Mouse (Mus musculus): Measurements from ENCODE around the gene CN725425.

CN725425 gene

DNA sequence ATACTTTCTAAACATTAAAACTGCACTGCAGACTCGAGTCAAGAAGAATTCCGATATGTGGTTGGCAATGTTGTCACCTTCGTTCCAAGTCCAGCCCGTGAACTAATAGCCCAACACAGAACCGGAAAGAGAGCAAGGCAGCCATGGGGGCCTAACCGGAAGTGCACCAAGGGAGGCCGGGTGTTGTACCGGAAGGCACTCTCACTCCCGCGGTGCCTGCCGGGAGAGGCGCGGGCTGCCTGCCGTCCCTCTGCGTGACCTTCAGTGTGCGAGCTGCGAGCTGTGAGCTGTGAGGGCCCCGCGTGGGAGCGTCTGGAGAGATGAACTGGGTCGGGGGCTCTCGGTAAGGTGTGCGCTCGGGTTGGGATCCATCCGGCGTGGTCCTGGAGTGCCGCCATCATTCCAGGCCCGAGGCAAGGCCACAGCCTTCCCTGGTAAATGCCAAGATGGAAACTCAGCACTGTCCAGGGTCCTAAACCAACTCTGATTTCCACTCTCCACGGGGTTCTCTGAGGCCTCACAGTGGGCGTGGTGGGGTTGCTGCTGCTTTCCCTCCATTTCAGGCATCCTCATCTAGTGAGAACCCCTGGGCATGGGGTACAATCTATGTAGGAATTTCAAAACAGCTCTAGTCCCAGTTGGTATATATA lies at the start of gene CN725425:
TSS of gene CN725425 (plus strand) at position 239 of the 650 bp plus-strand sequence.
- DNase-seq (ENCODE audit: low spot score): no peak

DNA sequence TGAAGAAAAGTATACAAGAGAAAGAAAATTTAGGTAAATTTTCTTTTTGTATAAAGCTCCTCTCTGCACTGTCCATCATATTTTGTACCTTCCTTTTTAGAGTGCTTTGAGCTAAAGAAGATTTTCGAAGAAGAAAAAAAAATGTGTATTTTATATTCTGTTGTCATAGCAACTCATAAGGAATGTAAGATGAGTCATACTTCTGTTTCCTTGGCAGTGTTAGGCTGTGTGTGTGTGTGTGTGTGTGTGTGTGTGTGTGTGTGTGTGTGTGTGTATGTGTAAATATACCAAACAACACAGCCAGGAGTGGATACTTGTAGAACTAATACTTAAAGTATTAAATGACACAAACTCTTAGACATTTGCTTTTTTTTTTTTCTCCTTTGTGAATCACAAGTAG lies 46.7 kb upstream of the CN725425 start:
- no peak for DNase-seq (ENCODE audit: low spot score)

DNA sequence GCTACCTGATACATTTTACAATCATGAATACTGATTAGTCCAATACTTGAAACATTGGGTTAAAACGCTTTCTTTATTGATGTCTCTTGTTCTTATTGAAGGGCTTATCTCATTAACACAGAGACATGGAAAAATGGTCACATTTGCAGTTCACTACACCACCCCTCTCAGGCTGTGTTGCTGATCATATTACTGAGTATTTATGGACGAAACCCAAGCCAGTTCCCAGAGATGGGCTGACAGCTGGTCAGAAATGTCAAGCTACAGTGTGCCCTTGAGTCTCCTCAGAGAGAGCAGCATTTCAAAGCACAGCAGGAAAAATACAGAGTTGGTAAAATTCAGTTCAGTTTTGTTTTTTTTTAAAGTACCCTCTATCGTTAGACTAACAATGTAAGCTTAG lies 46.0 kb upstream of the CN725425 start:
- DNase-seq (ENCODE audit: low spot score): no peak

DNA sequence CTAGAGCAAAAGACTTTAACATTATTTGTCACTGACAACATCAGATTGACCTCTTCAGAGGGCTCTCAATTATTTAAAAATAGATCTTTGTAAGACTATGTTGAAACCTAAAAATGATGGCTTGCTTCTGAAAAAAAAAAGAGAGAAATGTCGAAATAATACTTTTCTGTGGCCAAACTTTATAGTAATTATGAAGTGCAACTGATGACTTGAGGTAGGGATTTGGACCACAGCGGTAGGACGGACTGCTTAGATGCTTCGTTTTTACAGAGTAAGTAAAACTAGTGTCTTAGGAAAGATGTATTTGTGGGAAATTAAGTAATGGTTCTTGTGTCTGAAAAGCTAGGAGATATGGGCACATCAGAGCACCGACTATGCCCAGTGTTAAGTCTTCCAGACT lies 38.1 kb upstream of the CN725425 start:
- no peak for DNase-seq (ENCODE audit: low spot score)

DNA sequence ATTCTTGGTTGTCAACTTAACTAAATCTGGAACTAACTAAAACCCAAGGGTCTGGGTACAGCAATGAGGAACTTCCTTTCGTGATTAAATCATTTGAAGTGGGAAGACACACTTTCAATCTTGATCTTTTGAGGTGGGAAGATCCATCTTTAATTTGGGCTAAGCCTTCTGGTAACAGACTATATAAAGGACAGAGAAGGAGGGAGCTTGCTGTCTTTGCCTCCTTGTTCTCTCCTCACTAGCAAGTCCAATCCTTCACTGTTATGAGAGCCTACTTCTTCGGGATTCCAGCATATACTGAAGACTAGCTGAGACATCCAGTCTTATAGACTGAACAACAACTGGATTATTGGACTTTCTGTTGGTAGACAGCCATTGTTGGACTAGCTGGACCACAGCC lies 35.8 kb upstream of the CN725425 start:
- no peak for DNase-seq (ENCODE audit: low spot score)

DNA sequence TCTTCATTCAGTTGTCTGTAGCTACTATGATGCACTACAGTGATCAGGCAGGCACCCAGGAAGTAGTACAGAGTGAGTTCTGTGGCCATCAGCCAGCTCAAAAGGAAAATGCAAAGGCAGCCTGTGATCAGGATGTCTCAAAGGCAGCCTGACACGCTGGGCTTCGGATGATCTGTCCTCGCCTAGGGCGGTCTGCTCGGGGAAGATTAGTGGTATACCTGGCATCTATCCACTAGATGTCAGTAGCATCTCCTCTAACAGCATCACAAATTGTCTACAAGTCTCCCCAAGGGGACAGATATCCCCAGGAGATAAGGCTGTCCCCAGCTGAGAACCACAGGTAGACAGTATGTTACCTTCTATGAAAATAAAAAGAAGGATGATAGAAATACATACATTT lies 34.3 kb upstream of the CN725425 start:
- DNase-seq (ENCODE audit: low spot score): no peak

DNA sequence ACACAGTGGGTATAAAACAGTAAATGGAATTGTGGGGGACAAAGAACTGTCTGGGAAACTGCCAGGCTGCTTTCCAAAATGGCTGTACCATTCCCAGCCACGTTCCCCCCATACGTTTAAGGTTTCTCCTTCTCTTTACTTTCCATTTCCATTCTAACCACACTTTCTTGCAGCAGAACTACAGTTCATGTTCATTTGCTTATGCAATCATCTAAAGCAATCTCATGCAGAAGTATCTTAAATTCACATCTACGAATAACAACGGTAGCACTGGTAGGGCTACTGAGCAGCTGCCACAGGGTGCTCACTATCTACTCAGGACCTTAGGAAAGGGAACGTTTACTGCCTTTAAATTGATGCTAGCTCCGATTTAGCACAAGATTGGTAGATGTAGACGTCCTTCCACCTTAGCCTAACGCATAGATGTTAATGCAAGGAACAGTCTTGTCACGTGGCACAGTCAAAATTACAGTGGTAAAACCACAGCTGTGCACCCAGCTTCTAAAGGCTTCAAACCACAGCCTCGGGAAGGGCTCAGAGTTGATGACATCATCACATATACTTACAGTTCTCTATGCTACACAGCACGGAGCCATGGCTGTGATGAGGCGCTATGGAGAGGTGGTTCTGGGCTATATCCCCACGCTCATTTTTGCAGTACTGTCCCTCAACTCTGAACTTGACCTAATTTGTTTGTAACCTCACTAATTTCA lies 31.3 kb upstream of the CN725425 start:
- no peak for DNase-seq (ENCODE audit: low spot score)

DNA sequence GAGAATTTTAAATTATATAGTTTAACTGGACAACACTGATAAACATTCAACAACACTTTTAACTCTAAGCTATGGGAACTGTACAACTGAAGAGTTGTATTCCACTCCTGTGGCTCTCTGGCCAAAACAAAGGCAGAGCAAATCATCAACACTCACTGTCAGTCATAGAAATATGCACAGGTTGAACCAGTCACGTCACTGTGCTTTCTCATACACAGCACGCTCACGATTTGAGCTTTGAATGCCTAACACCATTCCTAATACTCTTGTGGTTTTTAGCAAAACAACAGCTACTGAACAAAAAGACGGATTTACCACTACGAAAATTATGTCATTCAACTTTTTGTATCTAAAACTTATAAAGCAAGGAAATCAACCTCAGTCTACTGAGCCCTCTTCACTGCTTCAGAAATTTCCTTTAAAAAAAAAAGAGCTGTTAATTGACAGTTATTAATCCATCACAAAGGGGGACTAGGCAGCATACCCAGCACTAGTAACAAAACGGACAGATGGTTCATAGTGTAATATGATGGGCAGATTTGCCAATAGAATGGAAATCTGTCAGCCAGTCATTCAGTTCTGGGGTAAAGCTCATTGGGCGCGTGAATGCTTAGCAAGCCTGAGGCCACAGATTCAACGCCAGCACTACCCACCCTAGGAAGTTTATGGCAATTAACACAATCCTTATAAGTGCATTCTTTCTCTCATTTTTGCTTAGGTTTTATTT lies 28.5 kb upstream of the CN725425 start:
- DNase-seq (ENCODE audit: low spot score): no peak

DNA sequence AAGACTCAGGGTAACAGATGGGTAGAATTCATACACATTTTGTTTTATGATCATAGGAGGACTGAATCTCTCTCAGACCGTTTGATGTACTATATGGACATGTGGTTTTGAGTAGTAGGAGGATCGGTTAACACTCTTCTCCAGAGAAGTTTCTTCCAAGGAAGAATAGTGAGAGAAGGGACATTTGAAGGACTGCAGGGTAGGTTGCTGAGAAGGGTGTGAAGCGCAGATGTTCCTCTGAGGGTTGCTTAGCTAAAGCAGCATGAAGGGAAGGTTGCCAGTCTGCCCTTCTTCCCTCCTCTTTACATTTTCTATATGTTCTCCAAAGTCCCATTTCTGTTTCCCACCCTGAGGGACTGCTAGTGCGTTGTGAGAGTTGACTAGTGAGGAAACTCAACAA lies 28.0 kb upstream of the CN725425 start:
- DNase-seq (ENCODE audit: low spot score): no peak

DNA sequence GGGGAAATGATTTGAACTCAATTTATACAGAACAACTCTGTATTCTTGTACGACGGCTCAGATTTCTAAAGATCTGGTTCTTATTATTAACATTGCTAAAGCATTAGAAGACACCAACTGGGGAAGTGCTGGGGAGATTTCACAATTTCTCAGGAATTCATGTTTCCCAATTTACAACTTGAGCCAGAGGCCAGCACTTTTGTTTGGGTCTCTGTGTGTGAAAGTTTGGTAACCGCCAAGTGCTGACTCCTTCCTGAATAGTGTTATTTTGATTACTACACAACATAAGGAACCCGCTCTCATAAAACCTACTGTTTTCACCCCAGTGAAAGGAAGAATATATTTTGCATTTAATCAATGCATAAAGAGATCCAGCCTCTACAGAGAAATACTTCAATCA lies 27.1 kb upstream of the CN725425 start:
- DNase-seq (ENCODE audit: low spot score): no peak

DNA sequence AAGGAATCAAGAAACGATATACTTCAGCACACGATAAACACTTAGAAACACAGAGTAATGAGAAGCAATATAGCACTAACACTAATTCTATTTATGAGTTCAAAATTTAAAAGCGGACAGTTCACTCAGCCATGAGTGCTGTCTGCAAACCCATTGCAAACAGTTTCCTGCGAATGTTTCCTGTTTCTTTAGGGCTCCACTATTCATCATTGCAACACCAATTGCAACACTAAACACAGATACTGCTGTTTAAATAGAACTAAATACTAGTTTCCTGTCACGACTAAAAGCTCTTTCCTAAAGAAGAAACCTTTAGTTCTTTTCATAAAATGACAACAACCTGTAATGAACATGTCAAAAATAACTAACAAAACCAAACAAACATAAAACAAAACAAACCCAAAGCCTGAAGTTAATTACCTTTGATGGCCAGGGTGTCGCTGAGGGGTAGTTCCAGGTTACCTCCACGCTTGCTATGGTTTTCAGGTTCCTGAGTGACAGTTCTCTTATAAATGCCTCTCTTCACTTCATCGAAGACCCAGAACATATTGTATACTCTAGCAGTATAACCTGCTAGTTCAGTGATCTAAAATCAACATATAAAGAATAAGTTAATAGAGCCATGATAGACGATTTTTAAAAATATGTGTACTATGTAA lies 20.5 kb upstream of the CN725425 start:
- no peak for DNase-seq (ENCODE audit: low spot score)

DNA sequence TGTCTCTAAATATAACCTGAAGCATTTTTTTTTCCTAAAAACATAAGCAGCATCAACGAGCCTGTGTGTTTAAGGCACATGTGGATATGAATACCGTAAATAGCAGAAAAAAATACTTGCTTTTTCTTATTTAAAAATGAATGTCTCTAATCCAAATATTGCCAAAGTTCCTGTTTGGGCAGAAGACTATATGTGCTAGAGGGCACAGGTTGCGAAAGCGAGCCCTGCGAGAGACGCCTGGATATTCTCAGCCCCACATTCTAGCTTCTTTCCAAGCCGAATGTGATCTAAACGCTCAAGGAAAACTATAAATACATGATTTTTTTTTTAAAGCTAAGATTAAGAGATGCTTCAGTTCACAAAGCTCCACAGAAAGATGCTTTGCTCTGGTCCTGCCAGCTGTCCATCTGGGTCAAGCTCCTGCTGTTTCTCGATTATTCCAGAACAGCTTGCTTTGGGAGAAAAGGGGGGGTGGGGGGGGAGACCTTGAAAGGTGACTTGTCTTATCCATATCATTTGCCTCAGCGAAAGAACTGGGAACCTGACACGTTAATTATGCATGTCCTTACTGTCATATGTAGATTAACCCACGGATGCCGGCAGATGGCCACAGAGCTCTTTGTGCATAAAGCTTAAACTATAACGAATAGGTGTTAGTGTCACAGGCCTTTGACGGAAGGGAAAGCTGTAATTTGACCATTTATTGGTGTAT lies 19.2 kb upstream of the CN725425 start:
- no peak for DNase-seq (ENCODE audit: low spot score)

DNA sequence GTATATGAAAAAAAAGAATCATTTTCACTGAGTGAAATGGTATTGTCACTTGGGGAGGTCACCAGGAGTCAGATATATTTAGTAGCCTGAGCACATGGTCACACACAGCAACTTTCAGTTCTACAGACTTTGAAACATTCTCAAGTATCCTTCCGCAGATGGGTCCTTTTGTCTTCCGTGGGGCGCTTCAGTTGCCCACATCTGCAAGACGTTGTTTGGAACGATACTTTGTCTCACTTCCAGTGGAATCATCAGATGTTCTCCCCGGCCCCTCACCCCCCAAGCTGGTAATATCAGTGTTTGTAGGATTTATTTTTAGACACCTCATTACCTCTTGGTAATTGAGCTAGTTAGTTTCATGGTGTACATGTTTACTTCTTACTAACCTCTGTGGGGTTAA lies 12.9 kb upstream of the CN725425 start:
- DNase-seq (ENCODE audit: low spot score): no peak

DNA sequence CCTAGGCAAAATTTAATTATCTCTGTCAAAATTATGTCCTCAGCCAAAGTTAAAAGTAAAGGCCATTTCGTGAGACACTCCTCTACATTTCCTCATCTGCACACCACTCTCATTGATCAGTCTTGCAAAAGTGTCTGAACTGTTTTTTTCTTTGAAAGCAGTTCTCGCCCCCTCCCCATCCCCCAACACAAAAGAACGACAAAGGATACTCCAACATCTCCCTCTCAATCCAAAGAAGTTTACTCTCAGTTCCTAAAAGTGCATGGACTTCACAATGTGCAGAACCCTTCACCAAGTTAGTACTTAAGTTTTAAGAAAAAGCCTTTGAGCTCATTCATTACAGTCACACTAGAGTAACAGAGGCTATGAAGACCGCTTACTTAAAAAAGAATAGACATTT lies 9.3 kb upstream of the CN725425 start:
- no peak for DNase-seq (ENCODE audit: low spot score)

DNA sequence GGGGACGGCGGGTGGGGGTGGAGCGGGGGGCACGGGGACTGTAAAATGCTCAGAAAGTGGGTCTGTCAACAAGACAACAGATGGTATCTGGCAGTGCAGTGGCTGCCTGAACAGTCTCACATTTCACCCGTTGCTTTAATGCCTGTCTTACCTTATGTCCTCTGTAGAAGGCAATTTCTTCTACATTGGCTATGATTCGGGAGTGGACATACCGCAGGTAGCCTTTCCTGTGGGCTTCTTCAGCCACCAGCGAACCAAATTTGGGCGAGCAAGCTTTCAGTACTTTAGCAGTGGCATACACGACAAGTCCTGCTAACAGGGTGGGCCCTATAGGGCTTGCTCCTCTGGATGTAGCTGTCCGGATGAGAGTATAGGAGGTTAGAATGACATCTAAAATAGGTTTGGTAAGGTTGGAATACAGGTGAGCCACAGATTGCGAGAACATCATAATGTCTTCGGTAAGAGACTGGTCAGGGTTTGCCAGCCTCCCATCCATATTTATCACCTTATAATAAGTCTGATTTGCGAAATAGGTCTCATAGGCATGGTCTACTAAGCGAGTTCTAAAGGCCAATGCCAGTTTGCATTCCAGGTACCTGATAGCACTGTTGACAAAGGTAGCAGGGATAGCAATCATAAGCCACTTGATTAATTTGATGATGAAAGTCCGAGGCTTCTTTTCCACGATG lies 8.6 kb upstream of the CN725425 start:
- DNase-seq (ENCODE audit: low spot score): no peak

DNA sequence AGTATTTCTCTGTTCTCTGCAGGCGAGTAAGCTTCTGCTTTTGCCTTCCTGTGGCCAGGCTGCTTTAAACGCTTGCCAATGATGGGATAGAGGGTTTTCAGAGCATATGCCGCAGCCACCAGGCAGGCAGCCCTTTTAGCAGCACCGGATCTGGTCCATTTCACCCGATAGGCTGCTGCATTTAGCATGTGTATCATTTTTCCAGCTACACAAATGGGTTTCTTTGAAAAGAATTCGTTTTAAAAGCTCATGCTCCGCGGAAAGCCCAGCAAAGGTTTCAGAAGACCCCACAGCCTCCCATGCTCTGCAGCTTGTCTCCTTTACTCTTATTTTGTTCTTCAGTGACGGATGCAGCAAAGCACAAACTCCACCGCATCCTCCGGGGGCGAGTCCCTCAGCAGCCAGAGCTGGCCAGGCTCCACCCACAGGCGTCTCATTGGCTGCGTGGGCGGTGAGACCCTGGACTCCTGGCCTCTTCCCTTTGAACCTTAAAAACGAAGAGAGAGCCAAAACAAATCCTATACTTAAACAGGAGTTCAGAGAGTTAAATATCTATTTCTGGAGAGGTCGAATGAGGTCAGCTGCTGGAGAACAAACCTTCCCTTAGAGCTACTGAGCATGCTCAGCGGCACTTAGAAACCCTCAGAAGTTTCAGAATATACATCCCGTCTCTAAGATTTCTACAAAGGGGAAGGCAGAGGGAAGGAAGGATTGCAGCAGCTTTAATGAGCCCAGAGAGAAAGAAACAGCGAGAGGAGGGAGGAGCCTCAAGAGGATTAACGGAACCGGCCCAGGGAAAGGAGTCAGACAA lies 7.7 kb upstream of the CN725425 start, which contains the start of gene Abcd2:
TSS of gene Abcd2 (minus strand) at position 388 of the 811 bp plus-strand sequence.
- peak; percentile 60 for DNase-seq (ENCODE audit: low spot score)

DNA sequence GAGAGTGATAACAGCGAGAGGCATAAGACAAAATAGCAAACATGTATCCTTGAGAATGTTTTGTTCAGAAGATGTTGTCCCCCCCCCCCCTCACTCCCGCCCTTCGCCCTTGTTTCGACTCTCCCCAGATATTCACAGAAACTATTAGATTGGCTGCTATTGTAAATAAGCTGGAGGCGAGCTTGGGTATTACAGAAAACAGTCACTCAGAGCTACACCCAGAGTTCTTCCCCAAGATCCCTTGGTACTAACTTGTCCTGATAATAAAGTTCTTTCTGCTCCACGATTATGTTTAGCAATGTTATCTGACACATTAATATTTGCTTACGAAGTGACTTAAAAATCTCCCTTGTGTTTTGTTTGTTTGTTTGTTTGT lies 7.1 kb upstream of the CN725425 start:
- no peak for DNase-seq (ENCODE audit: low spot score)

DNA sequence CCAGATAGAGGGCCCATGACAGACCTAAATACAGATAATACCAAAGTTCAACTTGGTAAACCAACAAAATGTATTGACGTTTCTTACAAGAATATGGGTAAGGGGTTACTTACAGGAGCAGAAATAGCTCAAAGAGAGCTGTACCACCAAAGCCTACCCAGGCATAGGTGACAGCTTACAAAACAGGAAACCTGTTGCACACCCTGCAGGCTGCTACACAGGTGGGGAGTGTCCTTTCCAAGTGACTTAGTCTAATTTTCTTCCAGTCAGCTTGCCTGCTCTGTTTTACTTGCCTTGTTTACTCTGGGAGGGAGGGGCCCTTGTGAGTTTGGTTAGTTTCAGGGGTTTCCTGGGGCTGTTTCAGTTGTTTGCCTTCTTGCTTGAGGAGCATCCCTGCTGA lies 1.5 kb downstream of the CN725425 start:
- DNase-seq (ENCODE audit: low spot score): no peak

DNA sequence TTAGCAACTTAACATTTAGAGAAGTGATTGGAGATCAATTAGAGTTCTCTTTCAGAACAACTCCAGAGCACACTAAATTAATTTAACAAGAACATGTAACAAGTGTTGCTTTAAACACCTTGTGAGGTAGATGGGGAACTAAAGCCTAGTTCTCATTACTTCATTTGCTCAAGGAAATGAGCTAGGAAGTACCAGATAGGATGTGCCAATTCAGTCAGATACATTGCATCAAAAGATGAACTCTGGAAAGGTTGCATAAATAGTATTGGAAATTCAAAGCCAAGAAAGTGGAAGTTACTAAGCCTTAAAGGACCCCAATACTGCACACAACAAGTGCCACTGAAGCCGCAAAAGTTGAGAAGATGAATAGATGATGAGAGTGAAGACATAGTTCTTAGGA lies 3.2 kb downstream of the CN725425 start:
- no peak for DNase-seq (ENCODE audit: low spot score)

DNA sequence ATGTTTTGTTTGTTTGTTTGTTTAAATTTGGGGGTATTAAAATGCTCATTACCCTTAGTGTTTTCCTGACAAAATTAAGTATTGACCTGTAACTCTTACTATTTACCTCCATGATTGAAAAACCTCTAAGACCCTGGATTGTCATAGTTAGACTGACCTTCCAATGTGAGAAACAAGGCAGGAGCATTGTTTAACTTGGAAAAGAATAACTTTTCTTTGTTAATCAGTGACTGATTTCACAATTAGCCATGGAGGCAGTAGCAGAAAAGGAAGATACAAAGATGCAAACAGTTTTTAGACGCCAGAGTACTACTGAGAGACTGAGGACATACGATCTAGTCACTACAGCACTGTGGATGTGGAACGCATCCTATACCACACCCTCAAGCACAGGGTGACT lies 4.2 kb downstream of the CN725425 start:
- no peak for DNase-seq (ENCODE audit: low spot score)

DNA sequence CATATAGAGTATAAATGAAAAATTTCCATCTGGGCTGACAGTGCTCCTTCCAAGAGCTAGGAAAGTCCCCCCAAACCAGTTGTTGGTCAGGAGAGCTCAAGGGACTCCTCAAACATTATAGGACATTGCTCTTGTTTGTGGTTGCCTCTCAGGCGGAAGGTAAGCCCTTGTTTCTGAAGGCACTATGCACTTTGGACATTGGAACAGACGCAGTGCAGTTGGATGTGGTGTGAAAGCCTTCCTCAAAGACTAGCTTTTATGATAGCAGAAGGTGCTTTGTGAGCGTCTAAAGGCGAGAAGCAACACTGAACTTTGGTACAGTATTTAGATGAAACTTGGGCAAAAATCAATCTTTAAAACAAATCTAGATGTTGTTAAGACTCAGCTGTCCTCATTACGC lies 7.2 kb downstream of the CN725425 start:
- no peak for DNase-seq (ENCODE audit: low spot score)

Measured in ovary, postnatal 14 days (tissue).